Mouse (Mus musculus): ENCODE data around the gene Olfr1137. TPM values are rescaled to one million over a fixed set of nuclear protein-coding genes. Genes with fewer than 3 reads are reported as not detected.

Olfr1137 gene
- not detected for polyA plus RNA-seq (2017; shearing (Covaris generic))

DNA sequence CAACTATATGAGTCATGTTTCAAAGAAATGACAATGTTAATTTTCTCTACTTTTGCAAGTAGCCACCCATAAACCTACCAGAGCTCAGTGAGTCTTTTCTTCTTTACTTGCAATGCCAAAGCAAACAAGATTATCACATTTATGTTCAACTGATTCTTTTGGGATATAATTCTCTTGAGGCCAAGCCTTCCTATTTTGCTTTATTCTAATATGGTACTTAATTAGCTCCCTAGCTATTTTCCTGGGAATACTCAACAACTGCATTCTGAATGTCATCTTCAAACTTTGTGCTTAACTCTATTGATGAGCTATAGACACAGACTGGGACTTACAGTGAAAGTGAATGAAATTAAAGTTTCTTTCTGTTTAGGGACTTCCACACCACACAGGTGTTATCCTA, at the start of gene Olfr1137:
Gene Olfr1137, minus strand, starts transcription at position 101 of the 400 bp plus-strand sequence.
- ATAC-seq, result no peak

DNA sequence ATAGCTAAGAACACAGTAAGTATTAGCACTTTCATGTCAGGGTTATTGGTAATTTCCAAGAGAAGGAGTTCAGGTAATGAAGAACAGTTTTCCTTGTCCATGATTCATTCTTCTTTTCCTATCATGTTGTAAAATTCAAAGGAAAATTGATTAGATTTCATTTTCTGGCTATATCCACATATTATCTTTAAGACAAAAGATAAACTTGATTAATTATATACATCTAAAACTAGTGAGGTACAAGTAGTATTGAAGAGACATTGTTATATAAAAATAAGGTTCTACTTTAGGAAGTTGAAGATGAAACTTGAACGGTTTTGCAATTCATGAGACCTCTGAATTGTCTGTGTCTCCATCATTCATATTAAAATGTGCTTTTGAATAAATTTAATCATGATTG, 40.9 kb upstream of the Olfr1137 start, which contains the start of gene Olfr1141:
Gene Olfr1141, minus strand, starts transcription at position 101 of the 400 bp plus-strand sequence.
- ATAC-seq, result no peak

DNA sequence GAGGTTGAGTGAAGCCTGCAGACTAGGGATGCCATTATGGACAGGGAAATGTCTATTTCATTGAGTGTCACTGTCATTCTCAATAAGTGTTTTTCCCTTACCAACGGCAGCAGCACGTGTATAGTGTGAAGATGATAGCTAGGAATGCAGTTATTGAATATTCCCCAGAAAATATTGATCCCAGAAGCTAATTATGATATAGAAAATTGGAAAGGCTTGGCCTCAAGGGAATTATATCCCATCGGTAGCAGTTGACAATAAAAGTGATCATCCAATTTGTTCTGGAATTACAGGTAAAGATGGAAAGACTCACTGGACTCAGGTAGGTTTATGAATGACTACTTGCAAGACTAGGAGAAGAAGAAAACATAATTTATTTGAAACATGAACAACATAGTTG, 30.5 kb upstream of the Olfr1137 start, which contains the start of gene Olfr1140:
Gene Olfr1140, plus strand, starts transcription at position 301 of the 400 bp plus-strand sequence.
- no peak for ATAC-seq

DNA sequence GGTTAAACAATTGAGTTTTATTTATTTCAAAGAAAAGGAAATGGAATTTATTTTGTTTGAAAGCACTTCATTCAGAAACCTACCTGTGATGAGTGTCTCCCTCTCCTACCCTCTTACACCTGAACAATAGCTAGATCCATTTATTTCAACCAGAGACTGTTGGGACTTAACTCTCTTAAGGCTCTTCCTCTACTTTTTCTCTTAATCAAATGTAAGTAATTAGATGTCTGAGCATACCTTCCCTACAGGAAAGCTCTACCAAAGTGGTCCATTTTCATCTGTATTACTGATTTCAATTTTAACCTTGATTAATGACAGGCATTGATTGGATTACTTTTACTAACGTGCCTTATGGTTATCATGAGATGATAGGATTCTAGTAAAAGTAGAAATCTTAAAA, 26.9 kb upstream of the Olfr1137 start, which contains the start of gene Olfr1138:
Gene Olfr1138, minus strand, starts transcription at position 101 of the 400 bp plus-strand sequence.
- no peak for ATAC-seq

- ATAC-seq, result no peak
These were observed 19.1 kb downstream of the Olfr1137 start, which contains the start of gene Olfr1136 for GRCm38 (mm10) chr2:87693847-87694246. Olfr1136 (minus strand) TSS chr2:87693947.

DNA sequence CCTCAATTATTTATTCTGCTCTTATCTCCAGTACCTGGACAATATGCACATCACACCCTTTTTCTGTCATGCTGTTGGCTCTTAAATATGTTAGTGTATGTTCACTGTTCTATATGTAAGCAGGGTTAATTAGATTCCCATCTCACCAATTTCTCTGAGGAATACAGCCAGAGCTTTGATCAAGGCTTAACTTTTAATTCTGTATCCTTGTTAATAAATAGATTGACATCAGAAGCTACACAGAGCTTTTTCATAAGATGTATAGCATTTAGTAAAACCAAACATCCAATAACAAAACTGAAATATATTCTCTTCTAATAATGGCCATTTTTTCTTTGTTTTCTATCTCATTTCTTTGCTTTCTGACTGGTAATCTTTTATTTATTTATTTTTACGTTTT, 39.4 kb downstream of the Olfr1137 start, which contains the start of gene Olfr1135:
Gene Olfr1135, minus strand, starts transcription at position 101 of the 400 bp plus-strand sequence.
- no peak for ATAC-seq

Other genes with a start within 250 kb of the Olfr1137 start
- gene Pramel7, start 216.1 kb downstream of the Olfr1137 start, polyA plus RNA-seq (2017; shearing (Covaris generic)), result not detected
- gene Pramel6, start 206.6 kb downstream of the Olfr1137 start, polyA plus RNA-seq (2017; shearing (Covaris generic)), result not detected
- not detected for gene Olfr153, start 181.4 kb downstream of the Olfr1137 start, polyA plus RNA-seq (2017; shearing (Covaris generic))
- gene Olfr1128, start 167.6 kb downstream of the Olfr1137 start, polyA plus RNA-seq (2017; shearing (Covaris generic)), result under 1 TPM in 1 of 2 experiments, not detected in 1; 0.36 TPM
- gene Olfr1129, start 139.3 kb downstream of the Olfr1137 start, polyA plus RNA-seq (2017; shearing (Covaris generic)), result not detected
- gene Olfr1130, start 107.0 kb downstream of the Olfr1137 start, polyA plus RNA-seq (2017; shearing (Covaris generic)), result not detected
- not detected for gene Olfr1131, start 86.1 kb downstream of the Olfr1137 start, polyA plus RNA-seq (2017; shearing (Covaris generic))
- gene Olfr1132, start 75.6 kb downstream of the Olfr1137 start, polyA plus RNA-seq (2017; shearing (Covaris generic)), result not detected
- gene Olfr1133, start 65.8 kb downstream of the Olfr1137 start, polyA plus RNA-seq (2017; shearing (Covaris generic)), result not detected
- gene Olfr1134, start 54.7 kb downstream of the Olfr1137 start, polyA plus RNA-seq (2017; shearing (Covaris generic)), result not detected
- not detected for gene Olfr1135, start 39.5 kb downstream of the Olfr1137 start, polyA plus RNA-seq (2017; shearing (Covaris generic))
- gene Olfr1136, start 19.2 kb downstream of the Olfr1137 start, polyA plus RNA-seq (2017; shearing (Covaris generic)), result not detected
- gene Olfr1138, start 26.8 kb upstream of the Olfr1137 start, polyA plus RNA-seq (2017; shearing (Covaris generic)), result not detected
- gene Olfr1140, start 30.6 kb upstream of the Olfr1137 start, polyA plus RNA-seq (2017; shearing (Covaris generic)), result not detected
- not detected for gene Olfr1141, start 40.8 kb upstream of the Olfr1137 start, polyA plus RNA-seq (2017; shearing (Covaris generic))
- not detected for gene Olfr152, start 66.3 kb upstream of the Olfr1137 start, polyA plus RNA-seq (2017; shearing (Covaris generic))
- not detected for gene Olfr1143, start 87.4 kb upstream of the Olfr1137 start, polyA plus RNA-seq (2017; shearing (Covaris generic))
- gene Olfr1145, start 96.6 kb upstream of the Olfr1137 start, polyA plus RNA-seq (2017; shearing (Covaris generic)), result not detected
- gene Olfr1148, start 117.4 kb upstream of the Olfr1137 start, polyA plus RNA-seq (2017; shearing (Covaris generic)), result not detected
- not detected for gene Olfr1150-ps1, start 130.8 kb upstream of the Olfr1137 start, polyA plus RNA-seq (2017; shearing (Covaris generic))
- not detected for gene Olfr1151, start 142.7 kb upstream of the Olfr1137 start, polyA plus RNA-seq (2017; shearing (Covaris generic))
- gene Olfr1152, start 153.3 kb upstream of the Olfr1137 start, polyA plus RNA-seq (2017; shearing (Covaris generic)), result under 1 TPM in 1 of 2 experiments, not detected in 1; 0.08 TPM
- not detected for gene Olfr1153, start 181.8 kb upstream of the Olfr1137 start, polyA plus RNA-seq (2017; shearing (Covaris generic))
- not detected for gene Olfr1154, start 192.0 kb upstream of the Olfr1137 start, polyA plus RNA-seq (2017; shearing (Covaris generic))
- gene Olfr1155, start 232.0 kb upstream of the Olfr1137 start, polyA plus RNA-seq (2017; shearing (Covaris generic)), result not detected
- under 1 TPM in 1 of 2 experiments, not detected in 1; 0.20 TPM for gene Olfr1156, start 239.9 kb upstream of the Olfr1137 start, polyA plus RNA-seq (2017; shearing (Covaris generic))